Mouse (Mus musculus): Measurements from ENCODE around the gene Serpini2.
"Not testable (repeated sequence)": the region's sequence is repeated elsewhere in the genome, so short reads cannot be mapped to it uniquely, and the experiment has no call there.

Serpini2 gene

DNA sequence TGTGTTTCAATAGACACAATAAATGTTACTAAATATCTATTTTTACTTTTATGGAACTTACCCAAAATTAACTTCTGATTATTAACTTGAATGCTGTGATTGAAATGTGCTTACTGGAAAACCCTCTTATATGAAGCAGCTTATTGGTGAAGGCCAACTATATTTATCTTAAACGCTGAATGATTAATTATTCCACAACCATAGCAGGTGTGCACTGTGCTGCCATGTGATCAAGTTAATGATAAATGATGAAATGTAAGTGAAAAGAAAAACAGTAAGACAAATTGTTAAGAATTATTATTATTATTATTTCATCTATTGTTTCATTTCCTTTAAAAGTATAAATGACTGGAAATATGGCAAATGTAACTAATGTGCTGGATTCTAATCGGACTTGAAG is at the start of gene Serpini2:
TSS of gene Serpini2 (minus strand) at position 101 of the 400 bp plus-strand sequence.
- DNase-seq (ENCODE audit: low spot score in 2 of 2): no peak

DNA sequence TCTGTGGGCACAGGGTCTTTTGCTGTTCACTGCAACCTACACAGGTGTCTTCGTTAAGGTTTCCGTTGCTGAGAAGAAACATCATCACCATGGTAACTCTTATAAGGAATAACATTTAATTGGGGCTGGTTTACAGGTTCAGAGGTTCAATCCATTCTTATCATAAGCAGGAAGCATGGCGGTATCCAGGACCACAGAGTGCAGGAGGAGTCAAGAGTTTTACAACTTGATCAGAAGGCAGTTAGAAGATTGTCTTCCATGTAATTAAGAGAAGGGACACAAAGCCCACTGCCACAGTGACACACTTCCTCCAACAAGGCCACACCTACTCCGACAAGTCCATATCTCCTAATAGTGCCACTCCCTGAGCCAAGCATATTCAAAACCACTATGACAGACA is 39.0 kb upstream of the Serpini2 start:
- DNase-seq (ENCODE audit: low spot score in 2 of 2): no peak

DNA sequence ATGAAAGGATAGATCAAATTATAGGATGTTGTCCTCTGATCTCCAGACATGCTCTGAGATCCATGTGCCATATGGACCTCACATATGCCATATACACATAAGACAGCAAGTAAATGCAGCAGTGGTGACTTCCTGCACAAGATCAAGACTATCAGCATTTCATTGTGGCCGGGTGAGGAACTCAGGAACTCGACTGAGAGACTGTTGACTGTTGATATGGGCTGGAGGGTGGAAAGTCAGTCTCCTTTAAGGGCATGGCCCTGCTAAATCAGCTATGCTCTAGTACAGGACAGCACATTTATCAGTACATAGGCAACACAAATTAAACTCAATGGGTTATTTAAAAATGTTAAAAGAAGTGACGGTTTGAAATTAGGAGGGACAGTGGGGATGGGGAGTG is 38.4 kb upstream of the Serpini2 start:
- DNase-seq (ENCODE audit: low spot score in 2 of 2): no peak

DNA sequence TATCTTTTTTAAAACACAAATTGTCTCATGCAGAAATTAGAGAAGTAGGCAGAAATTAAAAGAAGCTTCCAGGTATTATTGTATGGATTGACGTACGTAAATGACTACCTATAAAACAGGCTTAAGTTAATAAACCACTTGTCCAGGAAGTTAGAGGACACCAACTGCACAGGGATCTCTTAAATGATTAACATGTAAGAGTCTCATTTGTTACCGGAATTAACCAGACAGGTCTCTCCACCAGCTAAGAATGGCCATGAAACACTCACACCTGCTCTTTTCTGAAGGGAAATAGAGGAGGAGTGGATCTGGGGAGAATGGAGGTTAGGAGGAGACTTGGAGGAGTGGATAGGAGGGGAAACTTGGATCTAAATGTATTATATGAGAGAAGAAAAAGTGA is 35.7 kb upstream of the Serpini2 start:
- no peak for DNase-seq (ENCODE audit: low spot score in 2 of 2)

GRCm38 (mm10) chr3:75304621-75305020 is 34.7 kb upstream of the Serpini2 start:
- no peak for DNase-seq (ENCODE audit: low spot score in 2 of 2)

GRCm38 (mm10) chr3:75301072-75301471 is 31.2 kb upstream of the Serpini2 start:
- no peak for DNase-seq (ENCODE audit: low spot score in 2 of 2)

DNA sequence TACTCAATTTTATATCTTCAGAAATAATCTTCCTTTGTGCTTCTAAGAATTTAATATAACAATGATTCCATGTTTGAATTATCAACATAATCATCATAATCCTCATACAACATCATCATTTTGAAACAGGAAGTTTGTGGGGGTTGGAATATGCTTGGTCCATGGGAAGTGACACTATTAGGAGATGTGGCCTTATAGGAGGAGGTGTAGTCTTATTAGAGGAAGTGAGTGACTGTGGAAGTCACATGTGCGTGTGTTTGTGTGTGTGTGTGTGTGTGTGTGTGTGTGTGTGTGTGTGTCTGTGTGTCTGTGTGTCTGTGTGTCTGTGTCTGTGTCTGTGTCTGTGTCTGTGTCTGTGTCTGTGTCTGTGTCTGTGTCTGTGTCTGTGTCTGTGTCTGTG is 29.6 kb upstream of the Serpini2 start:
- DNase-seq (ENCODE audit: low spot score in 2 of 2): not testable (repeated sequence)

- peak in 1 of 2 experiments; percentile 16 for DNase-seq (ENCODE audit: low spot score in 2 of 2)
Measured at GRCm38 (mm10) chr3:75297758-75298111, 27.9 kb upstream of the Serpini2 start.

GRCm38 (mm10) chr3:75297026-75297757 is 27.3 kb upstream of the Serpini2 start:
- peak in 1 of 2 experiments; percentile 4 for DNase-seq (ENCODE audit: low spot score in 2 of 2)

DNA sequence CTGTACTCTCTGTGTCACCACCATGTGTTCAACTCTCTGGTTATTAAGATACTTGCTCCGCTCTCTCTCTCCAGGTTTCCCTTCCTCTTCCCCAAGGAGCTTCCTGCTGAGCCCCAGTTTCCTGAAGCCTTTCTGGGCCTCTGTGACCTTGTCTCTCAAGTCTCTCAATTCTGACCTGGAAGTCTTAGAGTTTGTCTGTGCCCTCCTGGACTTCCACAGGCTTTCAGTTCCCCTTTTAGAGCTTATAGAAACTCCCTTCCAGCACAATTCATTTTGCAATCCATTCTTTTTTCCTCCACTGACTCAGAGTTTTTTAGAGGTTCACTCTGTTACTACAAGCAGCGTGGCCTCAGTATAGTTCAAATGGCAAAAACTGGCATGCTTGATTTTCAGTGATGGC is 23.4 kb upstream of the Serpini2 start:
- DNase-seq (ENCODE audit: low spot score in 2 of 2): no peak

- no peak for DNase-seq (ENCODE audit: low spot score in 2 of 2)
Measured at GRCm38 (mm10) chr3:75277455-75277854, 7.6 kb upstream of the Serpini2 start.

- no peak for DNase-seq (ENCODE audit: low spot score in 2 of 2)
Measured at GRCm38 (mm10) chr3:75276522-75276921, 6.6 kb upstream of the Serpini2 start.

GRCm38 (mm10) chr3:75275127-75275526 is 5.2 kb upstream of the Serpini2 start:
- no peak for DNase-seq (ENCODE audit: low spot score in 2 of 2)

- peak in 1 of 2 experiments; percentile 5 for DNase-seq (ENCODE audit: low spot score in 2 of 2)
Measured at GRCm38 (mm10) chr3:75259356-75259755, 10.5 kb downstream of the Serpini2 start.

- DNase-seq (ENCODE audit: low spot score in 2 of 2): no peak
Measured at GRCm38 (mm10) chr3:75219694-75220093, 50.2 kb downstream of the Serpini2 start.

- DNase-seq (ENCODE audit: low spot score in 2 of 2): peak in 1 of 2 experiments; percentile 67
Measured at GRCm38 (mm10) chr3:75219211-75219610, 50.7 kb downstream of the Serpini2 start.

DNA sequence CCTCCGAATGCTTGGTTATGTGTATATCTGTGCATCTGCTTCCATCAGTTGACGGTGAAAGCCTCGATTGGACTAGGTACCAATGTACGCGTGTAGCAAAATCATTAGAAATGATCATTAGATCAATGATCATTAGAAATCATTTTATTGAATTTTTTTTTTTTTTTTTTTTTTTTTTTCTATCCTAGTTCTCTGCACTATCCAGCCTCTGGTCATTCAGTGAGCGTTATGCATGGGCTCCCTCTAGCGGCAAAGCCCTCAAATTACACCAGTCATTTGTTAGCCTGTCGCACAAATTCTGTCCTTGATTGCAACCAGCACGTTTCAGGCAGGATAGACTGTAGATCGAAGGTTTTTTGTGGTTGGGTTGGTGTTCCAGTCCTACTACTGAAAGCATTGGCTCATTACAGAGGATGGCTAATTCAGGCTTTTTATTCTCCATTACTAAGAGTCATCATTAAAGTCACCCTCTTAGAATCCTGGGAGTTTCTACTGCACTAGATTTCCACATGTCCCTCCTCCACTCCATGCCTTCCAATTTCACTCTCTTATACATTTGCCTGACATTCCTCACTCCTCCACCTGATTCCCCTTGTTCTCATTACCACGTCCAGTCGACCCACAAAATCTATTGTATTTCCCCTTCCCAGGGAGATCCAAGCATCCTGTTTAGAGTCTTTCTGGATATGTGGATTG is 66.9 kb downstream of the Serpini2 start:
- DNase-seq (ENCODE audit: low spot score in 2 of 2): peak in 1 of 2 experiments; percentile 60

All from left cerebral cortex, adult 9 months (tissue).